Mouse (Mus musculus) bone marrow macrophage, adult 2 months (primary cell): ENCODE data around the gene Spata2. TPM values are rescaled to one million over a fixed set of nuclear protein-coding genes. Genes with fewer than 3 reads are reported as not detected.

Experiments
- H3K27ac ChIP-seq: 2 replicates; pipeline ENCODE4 v1.5.1; 2012; ENCODE audit warnings: low read depth, low read length; ENCODE audit not compliant: insufficient read depth
- H3K4me1 ChIP-seq: 2 replicates; pipeline ENCODE4 v1.6.1; 2012; ENCODE audit warnings: low read length; ENCODE audit not compliant: control insufficient read depth, insufficient read depth
- H3K4me3 ChIP-seq: 2 replicates; pipeline ENCODE4 v1.5.1; 2012; ENCODE audit warnings: mild to moderate bottlenecking, low read length, moderate library complexity; ENCODE audit not compliant: insufficient read depth
- CTCF ChIP-seq: IDR thresholded peaks from 2 replicates; pipeline ENCODE4 v1.5.1; 2012; ENCODE audit warnings: low read depth, mild to moderate bottlenecking, low read length, moderate library complexity
- POLR2A ChIP-seq: IDR thresholded peaks from 2 replicates; pipeline ENCODE4 v1.6.1; 2012; ENCODE audit warnings: mild to moderate bottlenecking, low read depth, low read length, borderline replicate concordance
- polyA plus RNA-seq: library from polyadenylated mRNA; stranded (reverse); fragments of >200 nt; gene quantifications from 2 replicates; pipeline ENCODE4 v1.2.4, GENCODE M21; 2012; ENCODE audit not compliant: missing spikeins, insufficient read depth, insufficient read length

The Spata2 gene
- polyA plus RNA-seq, 1 experiment, result 14.2 TPM

GRCm38 (mm10) chr2:167450647-167451046, 42.0 kb downstream of the Spata2 start:
- Histone ChIP-seq H3K4me1 (no peaks in the 10 kb centered on the region), H3K27ac (no peak overlapping the region), H3K4me3 (no peak overlapping the region)
- TF ChIP-seq CTCF (no peak), POLR2A (no peak)

- TF ChIP-seq CTCF, result no peak
- no peak for TF ChIP-seq POLR2A
- Histone ChIP-seq H3K27ac (no peak overlapping the region), H3K4me3 (no peak overlapping the region), H3K4me1 (no peaks in the 10 kb centered on the region)
Measured at GRCm38 (mm10) chr2:167449331-167450275, 43.1 kb downstream of the Spata2 start.

GRCm38 (mm10) chr2:167447629-167448028, 45.1 kb downstream of the Spata2 start:
- H3K4me1 ChIP-seq, result no peaks in the 10 kb centered on the region
- TF ChIP-seq POLR2A (no peak), CTCF (no peak)
- H3K4me3 ChIP-seq, result no peak overlapping the region
- H3K27ac ChIP-seq, result no peak overlapping the region

- H3K4me3 ChIP-seq, result no peak overlapping the region
- no peak overlapping the region for H3K27ac ChIP-seq
- no peaks in the 10 kb centered on the region for H3K4me1 ChIP-seq
- TF ChIP-seq POLR2A (no peak), CTCF (no peak)
Measured at GRCm38 (mm10) chr2:167447207-167447606, 45.5 kb downstream of the Spata2 start.

GRCm38 (mm10) chr2:167445911-167446780, 46.5 kb downstream of the Spata2 start:
- H3K27ac ChIP-seq, result no peak overlapping the region
- no peak for TF ChIP-seq CTCF
- no peak for TF ChIP-seq POLR2A
- H3K4me3 ChIP-seq, result no peak overlapping the region
- no peaks in the 10 kb centered on the region for H3K4me1 ChIP-seq

GRCm38 (mm10) chr2:167443411-167444193, 49.1 kb downstream of the Spata2 start:
- Histone ChIP-seq H3K4me1 (no peaks in the 10 kb centered on the region), H3K27ac (no peak overlapping the region), H3K4me3 (no peak overlapping the region)
- TF ChIP-seq POLR2A (no peak), CTCF (no peak)

GRCm38 (mm10) chr2:167439422-167439821, 53.3 kb downstream of the Spata2 start:
- Histone ChIP-seq H3K4me1 (no peaks in the 10 kb centered on the region), H3K27ac (no peak overlapping the region), H3K4me3 (no peak overlapping the region)
- TF ChIP-seq CTCF, result no peak
- TF ChIP-seq POLR2A, result no peak

- H3K27ac ChIP-seq, result no peak overlapping the region
- TF ChIP-seq CTCF (no peak), POLR2A (no peak)
- no peaks in the 10 kb centered on the region for H3K4me1 ChIP-seq
- H3K4me3 ChIP-seq, result no peak overlapping the region
Measured at GRCm38 (mm10) chr2:167436371-167436770, 56.3 kb downstream of the Spata2 start.

GRCm38 (mm10) chr2:167435631-167436030, 57.1 kb downstream of the Spata2 start:
- Histone ChIP-seq H3K4me3 (no peak overlapping the region), H3K27ac (no peak overlapping the region), H3K4me1 (no peaks in the 10 kb centered on the region)
- TF ChIP-seq POLR2A (no peak), CTCF (no peak)

GRCm38 (mm10) chr2:167434570-167434969, 58.1 kb downstream of the Spata2 start:
- Histone ChIP-seq H3K4me3 (no peak overlapping the region), H3K27ac (no peak overlapping the region), H3K4me1 (no peaks in the 10 kb centered on the region)
- TF ChIP-seq POLR2A (no peak), CTCF (no peak)
